Mouse (Mus musculus) frontal cortex, postnatal 14 days (tissue): ENCODE results near the gene Csde1.

Source experiments
- DNase-seq, 2 experiments: peaks; one replicate each; pipeline ENCODE4 v3.0.0; 2022; ENCODE audit warnings: low spot score in 2 of 2

Csde1 gene

GRCm38 (mm10) chr3:103058207-103059157 lies 38.3 kb downstream of the Csde1 start, which contains the start of gene Nras:
Gene Nras, plus strand, starts transcription at chr3:103058285.
- peak; percentile 83 to 88 for DNase-seq

GRCm38 (mm10) chr3:103066927-103067326 lies 46.7 kb downstream of the Csde1 start:
- no peak for DNase-seq

- DNase-seq = no peak
Measured at GRCm38 (mm10) chr3:103068971-103069370, 48.7 kb downstream of the Csde1 start.

- no peak for DNase-seq
Measured at GRCm38 (mm10) chr3:103073771-103074170, 53.5 kb downstream of the Csde1 start, which contains the start of gene Ampd1. Gene Ampd1, plus strand, starts transcription at chr3:103074014.

- no peak for DNase-seq
Measured at GRCm38 (mm10) chr3:103075871-103076270, 55.6 kb downstream of the Csde1 start.

GRCm38 (mm10) chr3:103076476-103076875 lies 56.2 kb downstream of the Csde1 start:
- no peak for DNase-seq

- no peak for DNase-seq
Measured at GRCm38 (mm10) chr3:103079301-103079700, 59.1 kb downstream of the Csde1 start.

- no peak for DNase-seq
Measured at GRCm38 (mm10) chr3:103081051-103081450, 60.8 kb downstream of the Csde1 start.

GRCm38 (mm10) chr3:103081861-103082453 lies 61.7 kb downstream of the Csde1 start:
- DNase-seq = no peak

GRCm38 (mm10) chr3:103082761-103083160 lies 62.5 kb downstream of the Csde1 start:
- no peak for DNase-seq

- no peak for DNase-seq
Measured at GRCm38 (mm10) chr3:103085986-103086385, 65.8 kb downstream of the Csde1 start.

GRCm38 (mm10) chr3:103091753-103092152 lies 71.5 kb downstream of the Csde1 start:
- DNase-seq = no peak

GRCm38 (mm10) chr3:103098662-103099061 lies 78.4 kb downstream of the Csde1 start:
- DNase-seq = no peak

GRCm38 (mm10) chr3:103099667-103100066 lies 79.4 kb downstream of the Csde1 start:
- DNase-seq = no peak

GRCm38 (mm10) chr3:103100735-103101134 lies 80.5 kb downstream of the Csde1 start:
- no peak for DNase-seq

- DNase-seq = no peak
Measured at GRCm38 (mm10) chr3:103101194-103101593, 81.0 kb downstream of the Csde1 start.

GRCm38 (mm10) chr3:103101909-103102308 lies 81.7 kb downstream of the Csde1 start:
- DNase-seq = no peak

GRCm38 (mm10) chr3:103102454-103103390 lies 82.5 kb downstream of the Csde1 start, which contains the start of gene Dennd2c:
Gene Dennd2c, plus strand, starts transcription at chr3:103102604.
- peak; percentile 67 to 76 for DNase-seq
